Comparison of ENCODE assay signal across 22 mouse cellular contexts in genomic region chr19:40415725-40416124, GRCm38 (mm10).
DNase-seq lines count a peak whose midpoint lies in the region; ATAC-seq and TF ChIP-seq lines count a peak whose summit lies in the region.
"Had no signal": no experiment of that assay in that cellular context is flagged by ENCODE, and none has a peak within 500 bp of the region (broad histone marks: within the 10 kb centered on the region; RNA-seq: fewer than 3 reads in every experiment).

No protein-coding gene starts in this region.

- TF ChIP-seq CTCF in kidney, adult 2 months (conservative IDR thresholded peaks at IDR 0.05; ENCODE audit: insufficient read depth, insufficient read length, low read depth, low read length): no peak
- TF ChIP-seq CTCF in kidney, postnatal 0 days (IDR thresholded peaks at IDR 0.05; ENCODE audit: low read depth): no peak
- TF ChIP-seq CTCF in MEL (IDR thresholded peaks at IDR 0.05 in 2 of 3, conservative IDR thresholded peaks at IDR 0.05 in 1 of 3; ENCODE audit: control insufficient read depth in 1 of 3, insufficient read depth in 1 of 3, low read depth in 2 of 3, low read length in 3 of 3, poor library complexity in 1 of 3, severe bottlenecking in 1 of 3): no peak

- H3K9ac ChIP-seq in kidney, postnatal 0 days (ENCODE audit: low read depth, low read length): no peak overlapping the region
- H3K9ac ChIP-seq in MEL (ENCODE audit: control insufficient read depth, low read depth, low read length, poor library complexity, severe bottlenecking): no peak overlapping the region
- H3K9ac ChIP-seq: forebrain, embryonic 13.5 days; forebrain, postnatal 0 days; hindbrain, embryonic 12.5 days had no signal

- H3K4me3 ChIP-seq in kidney, adult 2 months (ENCODE audit: insufficient read depth, low read depth, low read length): no peak overlapping the region
- H3K4me3 ChIP-seq in kidney, postnatal 0 days (replicated peaks; ENCODE audit: low read depth, low read length): no peak overlapping the region
- no peak overlapping the region for H3K4me3 ChIP-seq in MEL (ENCODE audit: control insufficient read depth in 1 of 2, insufficient read depth in 1 of 2, low read depth in 2 of 2, low read length in 2 of 2)
- H3K4me3 ChIP-seq: embryonic facial prominence, embryonic 10.5 days; forebrain, embryonic 13.5 days; hindbrain, embryonic 12.5 days had no signal

- no peaks in the 10 kb centered on the region for H3K79me2 ChIP-seq in MEL (ENCODE audit: control insufficient read depth, insufficient read depth, low read length, poor library complexity)

- peak overlapping the region; percentile 89 for H3K27ac ChIP-seq in kidney, adult 2 months (ENCODE audit: insufficient read depth, low read depth, low read length)
- H3K27ac ChIP-seq in kidney, postnatal 0 days: peak overlapping the region; percentile 83
- H3K27ac ChIP-seq in MEL (ENCODE audit: control insufficient read depth, low read depth, low read length): no peak overlapping the region
- H3K27ac ChIP-seq: forebrain, embryonic 13.5 days had no signal

- WGBS in kidney, adult 2 months: 84% methylated on average over 1 of the region's 1 CpGs
- WGBS in kidney, postnatal 0 days: 56% methylated on average over 1 of the region's 1 CpGs

- DNase-seq in kidney, adult 2 months: no peak
- no peak for DNase-seq in kidney, postnatal 10 days
- no peak for DNase-seq in kidney, postnatal 0 days (ENCODE audit: low spot score)
- DNase-seq in kidney, adult 11 months: no peak
- peak; percentile 7 for DNase-seq in MEL (ENCODE audit: low read depth, low spot score)
- DNase-seq in gastrocnemius, postnatal 10 days: no peak
- no peak for DNase-seq in spleen, postnatal 4 days (ENCODE audit: low spot score in 2 of 2)
- DNase-seq: adrenal gland, adult 2 months; adrenal gland, postnatal 25 days; cerebellum, adult 18-20 months; cerebellum, adult 9-11 months; cerebellum, postnatal 36 days; forebrain, postnatal 0 days; gastrocnemius, postnatal 25 days; heart, postnatal 36 days had no signal

- H3K27me3 ChIP-seq in kidney, adult 2 months (replicated peaks; ENCODE audit: control insufficient read depth, insufficient read depth, low read length): no peaks in the 10 kb centered on the region
- no peaks in the 10 kb centered on the region for H3K27me3 ChIP-seq in kidney, postnatal 0 days (ENCODE audit: insufficient read depth, low read length)
- no peaks in the 10 kb centered on the region for H3K27me3 ChIP-seq in MEL (ENCODE audit: control insufficient read depth in 1 of 2, insufficient read depth in 2 of 2, low read length in 2 of 2)
- H3K27me3 ChIP-seq: CH12.LX; forebrain, embryonic 13.5 days; hindbrain, embryonic 12.5 days had no signal

- H3K4me1 ChIP-seq in kidney, adult 2 months (ENCODE audit: control insufficient read depth, insufficient read depth, low read length): peaks cover 21% of the 10 kb centered on the region
- peaks cover 16% of the 10 kb centered on the region for H3K4me1 ChIP-seq in kidney, postnatal 0 days (replicated peaks; ENCODE audit: insufficient read depth, low read length)
- no peaks in the 10 kb centered on the region for H3K4me1 ChIP-seq in MEL (ENCODE audit: control insufficient read depth in 1 of 2, insufficient read depth in 2 of 2, low read length in 2 of 2)

- TF ChIP-seq RAD21 in MEL (IDR thresholded peaks at IDR 0.05; ENCODE audit: low read depth, low read length): no peak

- TF ChIP-seq EP300 in MEL (IDR thresholded peaks at IDR 0.05; ENCODE audit: low read depth in 1 of 2, low read length in 2 of 2): no peak

- no peaks in the 10 kb centered on the region for H3K9me3 ChIP-seq in kidney, postnatal 0 days (replicated peaks; ENCODE audit: low read length)
- H3K9me3 ChIP-seq in MEL (replicated peaks; ENCODE audit: insufficient read depth, low read length): no peaks in the 10 kb centered on the region
- H3K9me3 ChIP-seq: embryonic facial prominence, embryonic 10.5 days; forebrain, embryonic 13.5 days; hindbrain, embryonic 12.5 days had no signal

- no peak for TF ChIP-seq POLR2A in kidney, adult 2 months (IDR thresholded peaks at IDR 0.05; ENCODE audit: low read depth, low read length)
- TF ChIP-seq POLR2A in MEL (IDR thresholded peaks at IDR 0.05; ENCODE audit: control insufficient read depth in 1 of 2, insufficient read depth in 1 of 2, low read depth in 1 of 2, low read length in 2 of 2, poor library complexity in 1 of 2): no peak

- no peak for ATAC-seq in kidney, postnatal 0 days (replicated peaks; ENCODE audit: low FRiP score, low read depth)
- ATAC-seq in granulocyte monocyte progenitor cell, adult 5-6 weeks (replicated peaks; ENCODE audit: poor library complexity, severe bottlenecking): peak; percentile 40; the same call in 1 of the 2 replicates
- ATAC-seq: forebrain, embryonic 13.5 days; forebrain, postnatal 0 days; hindbrain, embryonic 16.5 days had no signal

- no peak overlapping the region for H3K4me2 ChIP-seq in kidney, postnatal 0 days (ENCODE audit: low read length)
- H3K4me2 ChIP-seq: forebrain, embryonic 13.5 days; heart, embryonic 11.5 days; hindbrain, embryonic 12.5 days had no signal

- no peaks in the 10 kb centered on the region for H3K36me3 ChIP-seq in kidney, adult 2 months (ENCODE audit: control insufficient read depth, insufficient read depth, low read length)
- no peaks in the 10 kb centered on the region for H3K36me3 ChIP-seq in kidney, postnatal 0 days (ENCODE audit: insufficient read depth, low read length)
- H3K36me3 ChIP-seq in MEL (ENCODE audit: control insufficient read depth in 1 of 2, insufficient read depth in 2 of 2, low read length in 2 of 2): no peaks in the 10 kb centered on the region
- H3K36me3 ChIP-seq: embryonic facial prominence, embryonic 10.5 days; hindbrain, embryonic 12.5 days had no signal

TF ChIP-seq in MEL, 35 proteins besides CTCF, POLR2A, EP300 and RAD21:
- TF ChIP-seq HCFC1 (IDR thresholded peaks at IDR 0.05; ENCODE audit: low read depth, low read length): no peak
- TF ChIP-seq ZKSCAN1 (IDR thresholded peaks at IDR 0.05; ENCODE audit: low read depth, low read length): no peak
- no peak for TF ChIP-seq GABPA (IDR thresholded peaks at IDR 0.05; ENCODE audit: low read depth, low read length)
- no peak for TF ChIP-seq BHLHE40 (IDR thresholded peaks at IDR 0.05; ENCODE audit: borderline replicate concordance, low read depth, low read length)
- TF ChIP-seq MAZ (IDR thresholded peaks at IDR 0.05; ENCODE audit: low read depth, low read length): no peak
- TF ChIP-seq MYC (IDR thresholded peaks at IDR 0.05; ENCODE audit: low read depth, low read length): no peak
- no peak for TF ChIP-seq ZNF384 (IDR thresholded peaks at IDR 0.05; ENCODE audit: low read depth, low read length)
- no peak for TF ChIP-seq KAT2A (conservative IDR thresholded peaks at IDR 0.05; ENCODE audit: low read depth, low read length)
- no peak for TF ChIP-seq JUND (IDR thresholded peaks at IDR 0.05; ENCODE audit: low read depth, low read length)
- no peak for TF ChIP-seq USF2 (IDR thresholded peaks at IDR 0.05; ENCODE audit: borderline replicate concordance in 1 of 2, insufficient read depth in 1 of 2, low read depth in 1 of 2, low read length in 2 of 2)
- no peak for TF ChIP-seq CHD1 (IDR thresholded peaks at IDR 0.05; ENCODE audit: low read depth, low read length)
- no peak for TF ChIP-seq POLR2AphosphoS2 (IDR thresholded peaks at IDR 0.05; ENCODE audit: low read length)
- no peak for TF ChIP-seq ELF1 (IDR thresholded peaks at IDR 0.05; ENCODE audit: low read depth, low read length)
- TF ChIP-seq GATA1 (IDR thresholded peaks at IDR 0.05; ENCODE audit: low read depth, low read length): no peak
- TF ChIP-seq USF1 (IDR thresholded peaks at IDR 0.05; ENCODE audit: low read depth, low read length): no peak
- no peak for TF ChIP-seq TAL1 (IDR thresholded peaks at IDR 0.05; ENCODE audit: low read length)
- no peak for TF ChIP-seq UBTF (IDR thresholded peaks at IDR 0.05; ENCODE audit: borderline replicate concordance, insufficient read depth, low read depth, low read length)
- TF ChIP-seq MXI1 (IDR thresholded peaks at IDR 0.05; ENCODE audit: low read depth, low read length): no peak
- TF ChIP-seq POLR2AphosphoS5 (IDR thresholded peaks at IDR 0.05; ENCODE audit: borderline replicate concordance, low read depth, low read length): no peak
- TF ChIP-seq SIN3A (IDR thresholded peaks at IDR 0.05; ENCODE audit: low read length): no peak
TF ChIP-seq in MEL: peak in this region for 0.
